Mouse (Mus musculus) forebrain, embryonic 10.5 days (tissue): ENCODE measurements around the gene Tas2r137. TPM values are rescaled to one million over a fixed set of nuclear protein-coding genes. Genes with fewer than 3 reads are reported as not detected.

Experiments used
- DNase-seq: peaks from one replicate; pipeline ENCODE4 v3.0.0-alpha.2; 2017; ENCODE audit warnings: low spot score; ENCODE audit errors: extremely low spot score
- H3K27ac ChIP-seq: fragments of 300-500 bp; sonication (generic); 2 replicates; pipeline ENCODE4 v1.5.1; 2016; ENCODE audit warnings: mild to moderate bottlenecking
- H3K27me3 ChIP-seq: fragments of 300-500 bp; sonication (generic); 2 replicates; pipeline ENCODE4 v1.6.1; 2016; ENCODE audit warnings: mild to moderate bottlenecking; ENCODE audit not compliant: poor library complexity, severe bottlenecking
- H3K36me3 ChIP-seq: fragments of 300-500 bp; sonication (generic); replicated peaks from 2 replicates; pipeline ENCODE4 v1.6.1; 2016; ENCODE audit warnings: mild to moderate bottlenecking, moderate library complexity
- H3K4me1 ChIP-seq: fragments of 300-500 bp; sonication (generic); 2 replicates; pipeline ENCODE4 v1.6.1; 2016
- H3K4me3 ChIP-seq: fragments of 300-500 bp; sonication (generic); 2 replicates; pipeline ENCODE4 v1.5.1; 2016; ENCODE audit warnings: mild to moderate bottlenecking, moderate library complexity
- H3K9me3 ChIP-seq: fragments of 300-500 bp; sonication (generic); 2 replicates; pipeline ENCODE4 v1.6.1; 2016; ENCODE audit warnings: mild to moderate bottlenecking, moderate library complexity
- WGBS: fragments of 180-500 bp; shearing (Covaris S2); methylation state at CpG from one replicate; pipeline ENCODE4 v1.1.7; 2016; 5-methylcytosine and 5-hydroxymethylcytosine counted together
- polyA plus RNA-seq: library from polyadenylated mRNA; unstranded; fragments of >200 nt; fragmentation: Nextera tagmentation; extraction: Ambion mirVana; gene quantifications from 2 replicates; pipeline ENCODE4 v1.2.1, GENCODE M21; 2016

Tas2r137 gene
- polyA plus RNA-seq, 1 experiment from 2014 or later, result not detected

DNA sequence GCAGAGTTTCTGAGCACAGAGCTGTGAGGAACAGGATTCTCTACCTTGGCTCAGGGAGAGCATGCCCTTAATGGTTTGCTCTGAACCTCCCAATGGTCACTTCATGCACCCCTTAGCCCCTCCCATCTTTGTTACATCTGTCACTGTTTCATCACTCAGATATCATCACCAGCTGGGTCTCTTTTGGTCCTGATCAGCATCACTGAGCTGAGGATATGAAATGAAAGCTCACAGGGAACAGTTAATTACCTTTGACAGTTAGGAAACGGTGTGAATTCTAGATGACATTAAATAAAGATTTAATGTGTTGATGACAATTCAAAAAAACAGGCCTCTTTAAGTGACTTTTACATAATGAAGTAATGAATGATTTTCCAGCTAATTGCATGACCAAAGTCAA lies 28.4 kb downstream of the Tas2r137 start, which contains the start of gene Prss37:
TSS of gene Prss37 (minus strand) at position 101 of the 400 bp plus-strand sequence.
- H3K9me3 ChIP-seq, result no peaks in the 10 kb centered on the region
- H3K27me3 ChIP-seq, result no peaks in the 10 kb centered on the region
- no peaks in the 10 kb centered on the region for H3K4me1 ChIP-seq
- WGBS, result 96% methylated on average over 1 of the region's 1 CpGs
- H3K4me3 ChIP-seq, result no peak within 1 kb of the TSS
- DNase-seq, result no peak
- no peaks in the 10 kb centered on the region for H3K36me3 ChIP-seq
- no peak within 1 kb of the TSS for H3K27ac ChIP-seq

Other genes starting within 250 kb of the Tas2r137 start
- 46.7 and 50.3 TPM in 2 replicates for gene Agk, start 166.1 kb upstream of the Tas2r137 start, polyA plus RNA-seq
- 13.9 and 16.2 TPM in 2 replicates for gene E330009J07Rik, start 55.1 kb upstream of the Tas2r137 start, polyA plus RNA-seq
- 0.05 and 0.06 TPM in 2 replicates for gene Wee2, start 52.1 kb upstream of the Tas2r137 start, polyA plus RNA-seq
- gene Ssbp1, start 19.9 kb upstream of the Tas2r137 start, polyA plus RNA-seq, result 237 and 245 TPM in 2 replicates
- 0.19 and 0.21 TPM in 2 replicates for gene Tas2r108, start 2.3 kb downstream of the Tas2r137 start, polyA plus RNA-seq
- not detected in 2 replicates for gene Prss37, start 28.3 kb downstream of the Tas2r137 start, polyA plus RNA-seq
- gene Olfr461, start 63.8 kb downstream of the Tas2r137 start, polyA plus RNA-seq, result 0.10 and 0.24 TPM in 2 replicates
- gene Olfr460, start 78.3 kb downstream of the Tas2r137 start, polyA plus RNA-seq, result not detected in 2 replicates
- gene Clec5a, start 94.6 kb downstream of the Tas2r137 start, polyA plus RNA-seq, result 0.37 and 0.41 TPM in 2 replicates
- not detected in 2 replicates for gene Tas2r138, start 122.1 kb downstream of the Tas2r137 start, polyA plus RNA-seq
- not detected in 2 replicates for gene Mgam, start 137.6 kb downstream of the Tas2r137 start, polyA plus RNA-seq